Mouse (Mus musculus) small intestine, adult 2 months (tissue): ENCODE results near the gene Mmp25.
A peak's percentile ranks its signal among the peaks of the same experiment; 100 is the strongest.

Experiments used
- CTCF ChIP-seq: fragments of 200-500 bp; IDR thresholded peaks from 2 replicates; pipeline ENCODE4 v1.5.1; 2012; ENCODE audit warnings: low read depth, mild to moderate bottlenecking, control low read depth, inconsistent platforms, low read length, moderate library complexity, mixed read lengths; ENCODE audit not compliant: insufficient replicate concordance, insufficient read length; ENCODE audit errors: extremely low read depth
- POLR2A ChIP-seq: fragments of 200-500 bp; IDR thresholded peaks from 2 replicates; pipeline ENCODE4 v1.6.1; 2012; ENCODE audit warnings: low read depth, mild to moderate bottlenecking, control low read depth, inconsistent platforms, low read length, moderate library complexity

DNA sequence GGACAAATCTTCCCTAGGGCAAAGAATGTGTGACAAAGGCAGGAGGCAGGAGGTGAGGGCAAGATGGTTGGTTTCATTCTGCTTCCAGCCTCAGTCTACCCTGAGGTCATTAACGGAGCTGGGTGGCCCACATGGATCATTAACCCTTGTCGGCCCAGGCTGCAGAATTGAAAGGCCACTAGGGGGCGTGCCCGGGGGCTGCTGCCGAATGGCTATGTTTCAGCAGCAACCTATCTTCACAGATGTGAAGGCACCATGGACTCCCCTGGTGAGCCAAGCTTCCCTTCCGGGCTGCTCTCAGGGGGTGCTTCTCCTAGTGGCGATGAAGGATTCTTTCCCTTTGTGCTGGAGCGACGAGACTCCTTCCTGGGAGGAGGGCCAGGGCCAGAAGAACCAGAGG lies 16.4 kb upstream of the Mmp25 start:
- TF ChIP-seq CTCF (peak; percentile 50; the same call in 1 of the 2 replicates), POLR2A (no peak)
